Comparison of ENCODE assay signal across 9 mouse cellular contexts in the genomic region with DNA sequence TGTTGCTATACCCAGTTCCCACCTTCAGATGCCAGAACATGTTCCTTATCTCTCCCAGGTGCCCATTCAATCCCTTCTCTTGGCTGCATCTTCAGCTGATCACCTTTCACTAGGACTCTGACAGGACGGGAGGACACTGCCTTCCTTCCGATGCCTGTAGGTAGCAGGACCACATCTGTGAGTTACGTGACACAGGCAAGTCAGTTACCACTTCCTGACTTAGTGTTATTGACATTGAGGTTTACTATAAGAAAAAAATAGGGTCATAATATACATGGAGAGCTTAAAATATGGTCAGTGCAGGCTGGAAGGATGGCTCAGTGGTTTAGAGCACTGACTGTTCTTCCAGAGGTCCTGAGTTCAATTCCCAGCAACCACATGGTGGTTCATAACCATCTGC. TPM values are rescaled to one million over a fixed set of nuclear protein-coding genes. Genes with fewer than 3 reads are reported as not detected.
DNase-seq lines count a peak whose midpoint lies in the region; ATAC-seq lines count a peak whose summit lies in the region.
"Had no signal": no experiment of that assay in that cellular context is flagged by ENCODE, and none has a peak within 500 bp of the region (broad histone marks: within the 10 kb centered on the region; RNA-seq: fewer than 3 reads in every experiment).

No protein-coding gene starts in this region.

- DNase-seq in heart, adult 11 months, result peak; percentile 8

- ATAC-seq in CD4-positive, CD25-positive, alpha-beta regulatory T cell, adult 4 months, result peak; percentile 70
- ATAC-seq in activated CD4-positive, CD25-positive, alpha-beta regulatory T cell, adult 4 months, result peak; percentile 76
- ATAC-seq in inflammation-experienced regulatory T-cells, adult 6 months, result peak; percentile 70

RNA-seq across cellular contexts. Expression of a gene that starts 7.3 kb away (rescaled TPM):
- polyA plus RNA-seq in CD4-positive, CD25-positive, alpha-beta regulatory T cell, adult 4 months (2017; shearing (Covaris generic)), result 10 to 100 TPM; 50.3 to 80.6 TPM
- polyA plus RNA-seq in activated CD4-positive, CD25-positive, alpha-beta regulatory T cell, adult 4 months (2017; shearing (Covaris generic)), result 10 to 100 TPM; 43.8 to 61.2 TPM
- 10 to 100 TPM in 2 of 3 experiments, 1 to 10 TPM in 1; 8.5 to 51.6 (median 42.3) TPM for polyA plus RNA-seq in inflammation-experienced regulatory T-cells, adult 6 months (2017; shearing (Covaris generic))
- polyA plus RNA-seq: brain, embryonic 14.5 days; G1E had no signal

RNA-seq across cellular contexts. Expression of a gene that starts 22.9 kb away (rescaled TPM):
- polyA plus RNA-seq in CD4-positive, CD25-positive, alpha-beta regulatory T cell, adult 4 months (2017; shearing (Covaris generic)), result 10 to 100 TPM; 57.4 to 67.8 TPM
- polyA plus RNA-seq in activated CD4-positive, CD25-positive, alpha-beta regulatory T cell, adult 4 months (2017; shearing (Covaris generic)), result 10 to 100 TPM; 36.7 to 51.7 TPM
- polyA plus RNA-seq in inflammation-experienced regulatory T-cells, adult 6 months (2017; shearing (Covaris generic)), result 100 to 1,000 TPM in 1 of 3 experiments, 10 to 100 TPM in 2; 64.9 to 108 (median 93.0) TPM
- polyA plus RNA-seq: C2C12; cerebellum, adult 2 months; G1E had no signal

RNA-seq across cellular contexts. Expression of a gene that starts 35.3 kb away (rescaled TPM):
- not detected for polyA plus RNA-seq in CD4-positive, CD25-positive, alpha-beta regulatory T cell, adult 4 months (2017; shearing (Covaris generic))
- not detected for polyA plus RNA-seq in activated CD4-positive, CD25-positive, alpha-beta regulatory T cell, adult 4 months (2017; shearing (Covaris generic))
- polyA plus RNA-seq in inflammation-experienced regulatory T-cells, adult 6 months (2017; shearing (Covaris generic)), result 1 to 10 TPM in 1 of 3 experiments, not detected in 2; 1.2 TPM
- polyA plus RNA-seq: adrenal gland, adult 2 months; G1E had no signal

Comparison
In these comparisons a context has a peak if more than half of its experiments do, and no peak if none do; other contexts are left out.
1. Peak in every context shown above with its lines: DNase-seq and ATAC-seq.